Mouse (Mus musculus) liver, embryonic 16.5 days (tissue): Measurements from ENCODE around the gene Tmem30a. TPM values are rescaled to one million over a fixed set of nuclear protein-coding genes. Genes with fewer than 3 reads are reported as not detected.

Experiments used
- ATAC-seq: fragments of 200-750 bp; cut with Nextera tagmentation; 2 replicates; pipeline ENCODE4 v1.8.0; 2017; ENCODE audit warnings: low read depth, mild to moderate bottlenecking, moderate number of reproducible peaks, moderate library complexity
- H3K27ac ChIP-seq: fragments of 300-500 bp; sonication (generic); 2 replicates; pipeline ENCODE4 v1.5.1; 2014; ENCODE audit warnings: mild to moderate bottlenecking, low read length
- H3K27me3 ChIP-seq: fragments of 300-500 bp; sonication (generic); 2 replicates; pipeline ENCODE4 v1.6.1; 2014; ENCODE audit warnings: low read depth, low read length, mixed read lengths; ENCODE audit not compliant: control insufficient read depth, insufficient read depth
- H3K36me3 ChIP-seq: fragments of 300-500 bp; sonication (generic); 2 replicates; pipeline ENCODE4 v1.6.1; 2014; ENCODE audit warnings: mild to moderate bottlenecking; ENCODE audit not compliant: control insufficient read depth, insufficient read depth
- H3K4me1 ChIP-seq: fragments of 300-500 bp; sonication (generic); 2 replicates; pipeline ENCODE4 v1.6.1; 2014; ENCODE audit warnings: low read depth, low read length, mixed read lengths; ENCODE audit not compliant: control insufficient read depth
- H3K4me2 ChIP-seq: fragments of 300-500 bp; sonication (generic); 2 replicates; pipeline ENCODE4 v1.6.1; 2014; ENCODE audit warnings: low read depth, low read length, mixed read lengths
- H3K4me3 ChIP-seq: fragments of 300-500 bp; sonication (generic); 2 replicates; pipeline ENCODE4 v1.5.1; 2014; ENCODE audit warnings: low read depth, mild to moderate bottlenecking, low read length
- H3K9ac ChIP-seq: fragments of 300-500 bp; sonication (generic); 2 replicates; pipeline ENCODE4 v1.6.1; 2014; ENCODE audit warnings: low read depth, low read length
- H3K9me3 ChIP-seq: fragments of 300-500 bp; sonication (generic); replicated peaks from 2 replicates; pipeline ENCODE4 v1.6.1; 2016; ENCODE audit warnings: low read length; ENCODE audit not compliant: control insufficient read depth
- whole genome bisulfite sequencing: fragments of 180-500 bp; shearing (Covaris S2); extraction: QIAGEN DNeasy Blood & Tissue Kit; methylation state at CpG from one replicate; pipeline ENCODE4 v1.1.7; 2014; ENCODE audit not compliant: insufficient replicate concordance; 5-methylcytosine and 5-hydroxymethylcytosine counted together
- polyA plus RNA-seq: library from polyadenylated mRNA; unstranded; fragments of >200 nt; fragmentation: Nextera tagmentation; extraction: Ambion mirVana; gene quantifications from 2 replicates; pipeline ENCODE4 v1.2.1, GENCODE M21; 2015

Gene Tmem30a
- polyA plus RNA-seq, 1 experiment from 2014 or later = 33.0 TPM

GRCm38 (mm10) chr9:79766991-79767545 is 26.2 kb downstream of the Tmem30a start:
- no peaks in the 10 kb centered on the region for H3K9me3 ChIP-seq
- H3K9ac ChIP-seq = no peak overlapping the region
- 73% methylated on average over 5 of the region's 5 CpGs for WGBS
- H3K4me3 ChIP-seq = no peak overlapping the region
- H3K4me1 ChIP-seq = no peaks in the 10 kb centered on the region
- no peaks in the 10 kb centered on the region for H3K36me3 ChIP-seq
- no peak for ATAC-seq
- H3K27me3 ChIP-seq = no peaks in the 10 kb centered on the region
- no peak overlapping the region for H3K27ac ChIP-seq
- H3K4me2 ChIP-seq = no peak overlapping the region

- no peak for ATAC-seq
- no peaks in the 10 kb centered on the region for H3K36me3 ChIP-seq
- no peak overlapping the region for H3K27ac ChIP-seq
- no peaks in the 10 kb centered on the region for H3K27me3 ChIP-seq
- WGBS = 61% methylated on average over 4 of the region's 4 CpGs
- no peak overlapping the region for H3K4me3 ChIP-seq
- H3K4me1 ChIP-seq = peaks cover 1% of the 10 kb centered on the region
- H3K9ac ChIP-seq = no peak overlapping the region
- no peaks in the 10 kb centered on the region for H3K9me3 ChIP-seq
- H3K4me2 ChIP-seq = no peak overlapping the region
Observed at GRCm38 (mm10) chr9:79765329-79765728, 28.0 kb downstream of the Tmem30a start.

DNA sequence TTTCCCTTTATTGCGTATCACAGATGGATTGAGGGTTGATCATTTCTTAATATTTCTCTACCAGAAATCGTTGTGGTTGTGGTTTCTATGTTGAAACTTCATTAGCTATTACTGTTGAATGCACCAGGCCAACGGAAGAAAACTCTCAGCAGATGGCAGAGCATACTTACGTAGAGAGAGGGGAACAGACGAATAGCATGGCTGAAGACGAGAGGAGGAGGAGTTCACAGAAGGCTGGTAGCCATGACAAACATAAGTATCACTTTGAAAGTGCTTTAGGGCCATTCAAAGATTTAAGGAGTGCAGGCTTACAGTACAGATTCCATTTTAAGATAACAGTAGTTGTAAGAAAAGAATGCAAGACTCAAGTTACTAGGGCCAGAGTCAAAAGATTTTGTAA is 30.8 kb downstream of the Tmem30a start:
- Histone ChIP-seq H3K4me2 (no peak overlapping the region), H3K36me3 (no peaks in the 10 kb centered on the region), H3K4me3 (no peak overlapping the region), H3K27ac (no peak overlapping the region), H3K9me3 (no peaks in the 10 kb centered on the region), H3K4me1 (peaks cover 12% of the 10 kb centered on the region), H3K27me3 (no peaks in the 10 kb centered on the region), H3K9ac (no peak overlapping the region)
- WGBS = 69% methylated on average over 6 of the region's 6 CpGs
- ATAC-seq = no peak

DNA sequence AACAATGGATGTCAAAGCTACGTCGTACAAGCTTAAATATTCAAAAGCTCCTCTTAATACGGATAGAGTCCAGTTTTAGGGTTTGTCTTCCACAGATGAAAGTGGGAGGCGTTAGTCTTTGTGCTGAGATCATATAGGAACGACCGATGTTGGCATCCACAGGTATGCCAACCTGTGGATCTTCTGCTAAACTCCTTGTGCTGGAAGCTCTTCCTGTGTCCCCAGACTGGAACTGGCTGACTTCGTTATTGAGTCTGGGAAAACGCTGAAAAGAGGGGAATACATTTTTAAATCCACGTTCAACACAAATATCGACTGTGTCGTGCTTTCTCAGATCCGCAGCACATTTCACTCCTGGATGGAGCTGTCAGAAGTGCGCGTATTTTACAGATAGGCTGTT is 33.2 kb downstream of the Tmem30a start:
- Histone ChIP-seq H3K9ac (peak overlapping the region; percentile 72), H3K9me3 (no peaks in the 10 kb centered on the region), H3K27me3 (no peaks in the 10 kb centered on the region), H3K36me3 (peaks cover 8% of the 10 kb centered on the region; the same call in 1 of the 2 replicates), H3K4me2 (peak overlapping the region; percentile 94), H3K4me3 (peak overlapping the region; percentile 88), H3K4me1 (peaks cover 12% of the 10 kb centered on the region), H3K27ac (peak overlapping the region; percentile 79)
- peak; percentile 5; the same call in 1 of the 2 replicates for ATAC-seq
- WGBS = 4% methylated on average over 14 of the region's 14 CpGs

GRCm38 (mm10) chr9:79759385-79760005 is 33.8 kb downstream of the Tmem30a start, which contains the start of gene Cox7a2:
TSS of gene Cox7a2 (minus strand) at chr9:79759878.
- peaks cover 8% of the 10 kb centered on the region; the same call in 1 of the 2 replicates for H3K36me3 ChIP-seq
- peak within 1 kb of the TSS; percentile 88 for H3K4me3 ChIP-seq
- H3K27ac ChIP-seq = peak within 1 kb of the TSS; percentile 86
- no peaks in the 10 kb centered on the region for H3K27me3 ChIP-seq
- H3K4me1 ChIP-seq = peaks cover 12% of the 10 kb centered on the region
- H3K4me2 ChIP-seq = peak within 1 kb of the TSS; percentile 94
- no peaks in the 10 kb centered on the region for H3K9me3 ChIP-seq
- under 1% methylated on average over 49 of the region's 49 CpGs for WGBS
- H3K9ac ChIP-seq = peak within 1 kb of the TSS; percentile 83
- peak; percentile 100 for ATAC-seq

DNA sequence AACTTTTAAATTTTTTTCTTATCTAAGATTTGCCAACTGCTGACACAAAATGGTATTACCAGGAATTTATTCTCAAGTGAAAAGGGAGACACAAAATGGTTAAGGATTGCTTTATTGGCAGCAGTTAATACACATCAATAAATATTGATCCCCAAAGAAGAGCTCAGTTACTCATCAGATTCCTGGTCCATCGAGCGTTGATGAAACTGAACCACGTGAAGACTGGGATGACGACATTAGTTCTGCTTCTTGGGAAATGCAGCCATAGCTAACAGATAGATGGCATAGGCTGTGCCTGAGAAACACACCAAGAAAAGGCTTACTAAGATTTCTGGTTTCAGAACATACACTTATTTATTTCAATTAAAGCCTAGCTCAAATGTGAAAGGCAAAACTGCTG is 38.0 kb downstream of the Tmem30a start:
- no peak overlapping the region for H3K27ac ChIP-seq
- WGBS = 83% methylated on average over 4 of the region's 4 CpGs

DNA sequence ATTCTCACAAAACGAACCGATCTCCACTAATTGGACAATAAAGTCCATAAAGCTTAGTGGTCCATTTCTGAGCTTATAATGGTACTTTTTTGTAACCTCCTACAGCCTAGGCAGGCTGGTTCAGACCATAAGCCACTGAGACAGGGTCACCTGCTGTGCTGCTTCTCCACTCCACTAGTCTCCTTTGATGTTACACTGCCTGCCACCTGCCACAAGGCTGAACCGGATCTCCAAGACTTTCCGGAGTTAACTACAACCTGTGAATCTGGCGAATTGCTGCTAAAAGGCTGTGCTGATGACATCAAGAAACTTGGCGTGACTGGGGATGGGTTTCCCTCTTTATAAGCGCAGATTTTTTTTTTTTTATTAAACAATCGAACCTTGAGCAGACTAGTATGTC is 41.5 kb downstream of the Tmem30a start:
- ATAC-seq = no peak
- WGBS = 71% methylated on average over 8 of the region's 8 CpGs

More for the DNA sequence above, 38.0 kb downstream of the Tmem30a start:
- H3K9ac ChIP-seq = no peak overlapping the region
- H3K4me1 ChIP-seq = peaks cover 10% of the 10 kb centered on the region
- no peak overlapping the region for H3K4me2 ChIP-seq
- no peak for ATAC-seq
- H3K36me3 ChIP-seq = peaks cover 12% of the 10 kb centered on the region
- no peaks in the 10 kb centered on the region for H3K9me3 ChIP-seq
- no peak overlapping the region for H3K4me3 ChIP-seq
- no peaks in the 10 kb centered on the region for H3K27me3 ChIP-seq

GRCm38 (mm10) chr9:79750709-79751108 is 42.6 kb downstream of the Tmem30a start:
- H3K4me3 ChIP-seq = no peak overlapping the region
- no peak for ATAC-seq
- 46% methylated on average over 7 of the region's 7 CpGs for WGBS
- H3K9me3 ChIP-seq = no peaks in the 10 kb centered on the region
- no peak overlapping the region for H3K4me2 ChIP-seq
- H3K4me1 ChIP-seq = no peaks in the 10 kb centered on the region
- peaks cover 9% of the 10 kb centered on the region for H3K36me3 ChIP-seq
- no peak overlapping the region for H3K27ac ChIP-seq
- no peaks in the 10 kb centered on the region for H3K27me3 ChIP-seq
- H3K9ac ChIP-seq = no peak overlapping the region

More for the DNA sequence above, 41.5 kb downstream of the Tmem30a start:
- H3K9ac ChIP-seq = no peak overlapping the region
- peaks cover 12% of the 10 kb centered on the region for H3K36me3 ChIP-seq
- no peak overlapping the region for H3K4me3 ChIP-seq
- H3K4me2 ChIP-seq = no peak overlapping the region
- H3K27me3 ChIP-seq = no peaks in the 10 kb centered on the region
- H3K4me1 ChIP-seq = no peaks in the 10 kb centered on the region
- H3K27ac ChIP-seq = no peak overlapping the region
- no peaks in the 10 kb centered on the region for H3K9me3 ChIP-seq

- Histone ChIP-seq H3K4me1 (no peaks in the 10 kb centered on the region), H3K36me3 (no peaks in the 10 kb centered on the region), H3K27me3 (no peaks in the 10 kb centered on the region), H3K4me3 (no peak overlapping the region), H3K9ac (no peak overlapping the region), H3K9me3 (no peaks in the 10 kb centered on the region), H3K4me2 (no peak overlapping the region), H3K27ac (no peak overlapping the region)
- WGBS = 70% methylated on average over 4 of the region's 4 CpGs
- ATAC-seq = no peak
Observed at GRCm38 (mm10) chr9:79745036-79745435, 48.3 kb downstream of the Tmem30a start.
